Mouse (Mus musculus) liver, embryonic 14.5 days (tissue): Measurements from ENCODE around the gene Igfbp7.

ENCODE experiments used
- CTCF ChIP-seq: IDR thresholded peaks from 2 replicates; pipeline ENCODE4 v1.5.1; 2016; ENCODE audit warnings: antibody characterized with exemption, low read depth, control low read depth
- EP300 ChIP-seq: IDR thresholded peaks from 2 replicates; pipeline ENCODE4 v1.6.1; 2016; ENCODE audit warnings: antibody characterized with exemption, low read depth

DNA sequence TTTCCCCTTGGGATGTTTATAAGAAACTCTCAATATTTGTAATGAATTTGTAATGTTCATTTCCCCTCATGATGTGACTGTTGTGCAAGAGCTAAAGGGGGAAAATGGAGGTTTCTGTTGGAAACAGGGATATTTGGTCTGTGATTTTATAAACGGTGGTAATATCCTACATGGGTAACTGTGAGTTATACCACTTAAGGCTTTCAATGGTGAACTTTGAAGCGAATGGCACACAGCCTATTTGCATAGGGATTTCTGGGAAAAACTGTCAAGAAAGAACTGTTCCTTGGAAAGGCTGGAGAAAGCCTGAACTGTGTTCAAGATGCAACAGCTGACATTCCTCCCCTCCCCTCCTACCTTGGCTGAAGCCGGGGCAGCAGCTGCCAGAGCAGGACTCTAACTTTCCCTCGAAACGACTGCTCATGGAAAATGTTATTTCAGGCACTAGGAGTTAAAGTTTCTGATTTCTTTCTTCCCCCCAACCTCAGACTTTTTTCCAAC, 1.4 kb downstream of the Igfbp7 start:
- no peak for TF ChIP-seq CTCF
- TF ChIP-seq EP300, result no peak
